Mouse (Mus musculus): Measurements from ENCODE around the gene Olfr108.

The Olfr108 gene

GRCm38 (mm10) chr17:37445180-37445579 lies at the start of gene Olfr108:
Olfr108 (plus strand) TSS chr17:37445480.
- DNase-seq (ENCODE audit: low read depth, low spot score) = no peak

DNA sequence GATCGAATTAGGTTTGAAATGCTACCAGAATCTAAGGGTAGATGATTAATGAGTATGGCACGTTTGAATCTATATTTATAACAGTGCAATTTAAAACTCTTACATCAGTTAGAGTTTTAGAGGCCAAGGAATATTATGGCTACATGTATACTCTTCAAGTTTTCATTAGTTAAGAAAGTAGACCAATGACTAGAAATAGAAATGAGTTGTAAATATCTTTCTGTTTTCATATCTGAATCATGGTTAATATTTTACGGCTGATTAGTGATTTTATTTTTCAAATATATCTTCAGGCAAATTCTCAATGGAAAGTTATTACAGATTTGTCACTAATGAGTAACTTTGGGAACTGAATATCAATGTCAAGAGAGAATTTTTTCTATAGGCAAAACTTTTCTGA lies 46.4 kb upstream of the Olfr108 start, which contains the start of gene Olfr107:
TSS of gene Olfr107 (plus strand) at position 301 of the 400 bp plus-strand sequence.
- DNase-seq (ENCODE audit: low read depth, low spot score) = no peak

GRCm38 (mm10) chr17:37413380-37413779 lies 31.9 kb upstream of the Olfr108 start:
- DNase-seq (ENCODE audit: low read depth, low spot score) = no peak

- DNase-seq (ENCODE audit: low read depth, low spot score) = no peak
These were observed 13.3 kb downstream of the Olfr108 start, which contains the start of gene Olfr109 for GRCm38 (mm10) chr17:37458616-37459015. Olfr109 (plus strand) TSS chr17:37458916.

- no peak for DNase-seq (ENCODE audit: low read depth, low spot score)
These were observed 38.2 kb downstream of the Olfr108 start, which contains the start of gene H2-M2 for GRCm38 (mm10) chr17:37483452-37483851. H2-M2 (minus strand) TSS chr17:37483552.

GRCm38 (mm10) chr17:37491930-37492518 lies 46.7 kb downstream of the Olfr108 start, which contains the start of gene Olfr110:
Olfr110 (plus strand) TSS chr17:37492468.
- no peak for DNase-seq (ENCODE audit: low read depth, low spot score)
